Mouse (Mus musculus) splenic B cell, adult 2 months (primary cell): Measurements from ENCODE around the gene Btbd11.

Experiments used
- DNase-seq: peaks from one replicate; pipeline ENCODE4 v3.0.0-alpha.2; 2011; ENCODE audit warnings: low read depth, low spot score
- H3K27me3 ChIP-seq: 2 replicates; pipeline ENCODE4 v1.6.1; 2012; ENCODE audit warnings: mild to moderate bottlenecking, low read length, moderate library complexity, mixed read lengths; ENCODE audit not compliant: control insufficient read depth, poor library complexity, insufficient read depth, severe bottlenecking
- H3K36me3 ChIP-seq: 2 replicates; pipeline ENCODE4 v1.6.1; 2012; ENCODE audit warnings: mild to moderate bottlenecking, low read length, moderate library complexity, mixed read lengths; ENCODE audit not compliant: control insufficient read depth, poor library complexity, insufficient read depth, severe bottlenecking

Btbd11 gene

DNA sequence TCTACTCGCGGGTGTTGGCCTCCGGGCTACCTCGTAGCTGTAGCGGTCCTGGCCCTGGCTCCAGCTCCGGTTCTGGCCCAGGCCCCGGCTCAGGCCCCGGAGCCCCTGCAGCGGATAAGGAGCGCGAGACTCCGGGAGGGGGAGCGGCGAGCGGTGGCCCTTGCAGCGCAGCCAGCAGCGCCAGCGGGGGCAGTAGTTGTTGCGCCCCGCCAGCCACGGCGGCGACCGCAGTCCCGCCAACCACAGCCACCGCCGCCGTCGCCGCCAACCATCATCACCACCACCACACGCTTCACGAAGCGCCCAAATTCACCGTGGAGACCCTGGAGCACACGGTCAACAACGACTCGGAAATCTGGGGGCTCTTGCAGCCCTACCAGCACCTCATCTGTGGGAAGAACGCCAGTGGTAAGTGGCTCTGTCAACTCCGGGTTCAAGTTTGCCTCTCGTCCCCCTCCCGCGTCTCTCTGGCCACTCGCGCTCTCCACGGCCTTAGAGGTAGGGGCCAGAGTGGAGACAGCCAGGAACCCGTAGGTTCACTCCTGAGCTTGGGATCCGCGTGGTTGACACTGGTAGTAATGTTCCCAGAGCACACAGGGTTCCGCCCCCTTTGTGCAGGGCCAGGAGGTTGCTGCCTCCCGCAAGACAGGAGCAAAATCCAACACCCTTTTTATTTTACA lies 1.6 kb downstream of the Btbd11 start:
- H3K36me3 ChIP-seq = no peaks in the 10 kb centered on the region
- H3K27me3 ChIP-seq = no peaks in the 10 kb centered on the region
- DNase-seq = no peak

DNA sequence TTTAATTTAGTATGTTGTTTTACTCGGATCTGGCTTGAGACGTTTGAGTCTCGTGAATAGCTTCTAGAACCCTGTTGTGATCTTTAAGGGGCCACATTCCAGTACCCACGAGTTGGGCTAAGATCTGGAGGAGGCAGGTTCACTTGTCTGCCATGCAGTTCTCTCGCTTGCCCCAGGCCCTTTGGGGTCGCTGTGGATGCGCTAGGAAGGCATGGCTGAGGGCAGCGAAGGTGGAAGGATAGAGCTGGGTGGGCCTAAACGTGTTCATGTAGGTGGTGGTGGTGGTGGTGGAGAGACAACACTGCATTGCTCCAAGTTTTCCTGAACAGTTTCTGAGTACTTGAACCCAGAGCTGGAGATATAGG lies 2.1 kb downstream of the Btbd11 start:
- H3K27me3 ChIP-seq = no peaks in the 10 kb centered on the region
- H3K36me3 ChIP-seq = no peaks in the 10 kb centered on the region
- DNase-seq = no peak

DNA sequence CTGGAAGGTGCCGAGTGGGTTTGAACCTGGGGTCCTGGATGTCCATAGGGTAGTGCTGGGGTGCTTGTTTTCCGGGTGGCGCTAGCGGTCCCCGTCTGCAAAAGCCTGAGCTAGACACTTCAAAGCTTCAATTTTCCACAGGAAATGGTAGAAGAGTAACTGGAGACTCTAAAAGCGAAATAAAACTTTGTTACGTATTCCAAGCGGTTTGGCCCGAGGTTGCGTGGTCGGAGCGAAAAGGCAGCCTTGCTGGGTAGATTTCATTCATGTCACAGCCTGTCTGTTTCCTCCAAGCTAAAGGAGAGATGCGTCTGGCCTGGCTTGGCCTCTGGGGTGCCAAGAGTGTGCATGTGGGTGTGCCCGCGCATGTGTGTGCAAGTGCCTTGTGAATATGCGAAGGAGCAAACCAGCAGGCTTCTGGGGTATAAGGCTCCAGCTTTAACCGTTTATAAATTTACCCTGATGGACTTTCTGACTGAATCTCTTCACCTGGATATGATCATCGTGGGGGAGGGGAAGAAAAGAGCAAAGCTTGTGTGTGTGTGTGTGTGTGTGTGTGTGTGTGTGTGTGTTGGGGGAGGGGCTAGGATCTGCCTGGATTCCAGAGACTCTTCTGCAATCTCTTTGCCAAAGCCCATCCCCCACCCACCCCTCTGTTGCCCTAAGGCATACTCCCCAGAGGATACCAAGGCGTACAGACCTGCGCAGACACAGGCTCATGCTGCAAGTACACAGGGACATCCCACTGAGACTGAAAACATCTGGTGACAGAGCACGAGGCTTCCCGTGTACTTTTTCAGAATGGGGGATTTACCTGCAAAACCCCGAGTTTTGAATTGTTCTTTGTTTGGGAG lies 2.9 kb downstream of the Btbd11 start:
- H3K36me3 ChIP-seq = no peaks in the 10 kb centered on the region
- H3K27me3 ChIP-seq = no peaks in the 10 kb centered on the region
- DNase-seq = no peak

DNA sequence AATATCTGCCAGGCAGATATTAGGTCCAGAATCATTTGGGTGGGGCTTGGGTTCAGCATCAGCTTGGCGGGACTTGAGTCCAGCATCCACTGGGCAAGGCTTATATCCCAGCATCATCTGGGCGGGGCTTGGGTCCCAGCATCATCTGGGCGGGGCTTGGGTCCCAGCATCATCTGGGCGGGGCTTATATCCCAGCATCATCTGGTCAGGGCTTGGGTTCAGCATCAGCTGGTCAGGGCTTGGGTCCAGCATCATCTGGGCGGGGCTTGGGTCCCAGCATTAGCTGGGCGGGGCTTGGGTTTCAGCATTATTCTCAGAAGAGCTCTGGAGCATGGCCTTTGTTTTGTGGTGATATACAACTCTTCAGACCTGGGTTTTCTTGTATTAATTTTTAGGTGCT lies 6.4 kb downstream of the Btbd11 start:
- H3K36me3 ChIP-seq = no peaks in the 10 kb centered on the region
- no peaks in the 10 kb centered on the region for H3K27me3 ChIP-seq
- no peak for DNase-seq

DNA sequence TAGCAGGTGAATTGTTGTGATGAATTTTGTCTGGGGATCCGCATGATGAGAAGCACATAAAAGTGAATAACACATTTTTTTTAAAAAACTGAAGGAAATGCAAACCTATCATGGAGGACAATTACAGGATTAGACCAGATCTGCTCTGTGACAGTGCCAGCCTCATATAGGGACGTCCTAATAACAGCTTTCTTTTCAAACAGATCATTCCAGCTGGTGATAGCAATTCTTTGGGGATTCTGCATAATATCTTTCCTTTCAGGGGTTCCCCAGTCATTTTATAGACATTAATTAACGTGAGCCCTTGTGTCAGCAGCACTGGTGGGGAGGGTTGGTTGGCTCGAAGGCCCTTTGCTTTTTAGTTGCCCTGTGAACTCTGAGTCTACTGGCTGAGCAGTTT lies 7.9 kb downstream of the Btbd11 start:
- no peaks in the 10 kb centered on the region for H3K27me3 ChIP-seq
- no peak for DNase-seq
- H3K36me3 ChIP-seq = no peaks in the 10 kb centered on the region

DNA sequence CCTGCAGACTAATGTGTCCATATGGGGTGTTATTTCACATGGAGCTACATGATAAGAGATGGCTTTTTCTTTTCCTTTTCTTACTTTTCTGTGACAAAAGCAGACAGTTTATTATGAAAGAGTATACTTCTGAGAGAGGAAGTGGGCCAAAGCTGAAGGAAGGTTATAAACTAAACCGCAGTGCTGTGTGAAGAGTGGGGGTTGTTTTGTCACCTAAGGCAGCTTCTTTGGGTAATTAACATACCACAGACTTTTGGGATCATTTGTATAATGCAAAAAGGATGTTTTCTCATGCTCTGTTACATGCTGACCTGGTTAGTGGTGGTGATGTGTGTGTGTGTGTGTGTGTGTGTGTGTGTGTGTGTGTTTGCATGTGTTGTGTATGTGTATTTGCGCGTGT lies 24.5 kb downstream of the Btbd11 start:
- DNase-seq = no peak

DNA sequence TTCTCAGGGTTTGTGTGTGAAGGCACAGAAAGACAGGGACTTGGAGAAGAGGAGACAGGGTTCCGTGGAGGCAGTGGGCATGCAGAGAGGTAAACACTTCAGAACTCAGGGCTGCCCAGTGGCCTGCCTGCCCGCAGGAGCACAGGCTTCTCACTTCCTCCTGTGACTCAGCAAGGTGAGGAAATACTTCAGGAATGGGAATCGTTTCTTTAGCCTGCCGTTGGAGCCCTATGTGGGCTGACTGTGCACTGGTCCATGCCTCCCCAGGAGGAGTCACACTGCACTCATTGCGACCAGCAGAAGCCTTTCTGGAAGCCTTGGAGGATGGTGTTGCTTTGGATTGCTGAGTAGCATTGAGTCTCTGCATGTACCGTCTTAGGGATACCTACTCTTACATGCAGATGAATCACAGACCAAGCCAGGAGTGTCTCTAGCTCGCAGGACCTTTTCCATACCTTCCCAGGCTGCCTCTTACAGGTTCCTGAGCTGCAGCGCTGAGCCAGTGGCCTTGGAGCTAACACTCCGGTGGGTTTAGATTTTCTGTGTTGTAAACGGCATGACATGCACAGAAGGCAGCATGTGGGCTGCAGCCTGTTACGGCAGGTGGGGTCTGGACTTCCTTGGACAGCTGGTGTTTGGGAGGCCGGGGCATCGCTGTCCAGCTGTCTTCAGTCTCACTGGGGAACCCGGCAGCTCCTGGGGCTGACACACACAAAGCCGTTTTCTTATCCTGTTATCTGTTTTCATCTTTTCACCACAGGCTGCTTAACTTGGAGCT lies 34.4 kb downstream of the Btbd11 start:
- Histone ChIP-seq H3K36me3 (no peaks in the 10 kb centered on the region), H3K27me3 (no peaks in the 10 kb centered on the region)
- DNase-seq = no peak

More for the DNA sequence above, 24.5 kb downstream of the Btbd11 start:
- Histone ChIP-seq H3K27me3 (no peaks in the 10 kb centered on the region), H3K36me3 (no peaks in the 10 kb centered on the region)

DNA sequence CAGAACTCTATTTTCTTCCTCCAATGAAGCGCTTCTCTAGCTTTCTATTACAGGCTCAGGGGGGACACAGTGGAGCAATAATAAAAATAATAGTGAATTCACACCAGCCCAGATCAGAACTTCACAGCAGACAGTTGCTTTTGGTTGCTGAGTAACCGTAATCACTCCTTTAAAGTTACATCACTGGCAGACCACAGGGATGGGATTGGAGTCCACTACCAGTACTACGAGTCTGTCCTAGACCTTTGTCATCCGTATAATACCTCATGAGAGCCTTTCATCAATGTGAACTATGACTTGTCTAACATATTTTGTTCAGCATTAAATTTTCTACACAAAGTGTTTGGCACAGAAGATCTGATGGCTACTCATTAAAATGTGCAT lies 35.0 kb downstream of the Btbd11 start:
- H3K27me3 ChIP-seq = no peaks in the 10 kb centered on the region
- no peaks in the 10 kb centered on the region for H3K36me3 ChIP-seq
- no peak for DNase-seq

DNA sequence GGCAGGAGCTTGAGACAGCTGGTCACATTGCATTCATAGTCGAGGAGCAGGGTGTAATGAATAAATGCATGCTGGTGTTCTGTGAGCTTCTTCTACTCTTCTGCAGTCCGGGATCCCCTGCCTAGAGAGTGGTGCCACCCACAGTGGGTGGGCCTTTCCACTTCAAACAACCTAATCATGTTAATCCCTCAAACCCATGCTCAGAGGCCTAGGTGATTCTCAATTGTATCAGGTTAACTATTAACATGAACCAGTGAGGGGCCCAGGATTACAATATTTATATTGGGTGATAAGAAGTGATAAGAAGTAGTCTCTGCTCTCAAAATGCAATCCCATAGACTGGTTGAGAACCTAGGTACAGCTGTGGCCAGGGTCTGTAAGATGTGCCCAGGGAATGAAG lies 39.1 kb downstream of the Btbd11 start:
- no peak for DNase-seq
- Histone ChIP-seq H3K36me3 (no peaks in the 10 kb centered on the region), H3K27me3 (no peaks in the 10 kb centered on the region)

DNA sequence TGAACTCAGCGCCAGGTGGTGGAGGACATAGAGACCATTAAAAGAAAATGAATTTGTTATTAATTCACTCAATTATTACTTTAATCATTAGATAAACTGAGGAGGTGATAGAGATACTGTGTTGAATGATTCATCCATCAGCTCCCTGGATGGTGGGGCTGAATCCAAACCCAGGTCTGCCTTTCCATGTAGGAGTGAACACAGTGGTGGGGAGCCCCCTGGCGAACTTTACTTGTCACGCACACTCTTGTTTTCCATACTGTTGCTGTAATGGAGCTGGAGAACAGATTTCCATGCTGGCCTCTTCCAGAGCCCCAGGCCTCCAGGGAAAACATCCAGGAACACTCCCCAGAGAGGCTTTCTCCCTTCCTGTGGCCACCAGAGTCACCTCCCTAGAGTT lies 50.6 kb downstream of the Btbd11 start:
- DNase-seq = no peak
- H3K36me3 ChIP-seq = no peaks in the 10 kb centered on the region
- no peaks in the 10 kb centered on the region for H3K27me3 ChIP-seq

DNA sequence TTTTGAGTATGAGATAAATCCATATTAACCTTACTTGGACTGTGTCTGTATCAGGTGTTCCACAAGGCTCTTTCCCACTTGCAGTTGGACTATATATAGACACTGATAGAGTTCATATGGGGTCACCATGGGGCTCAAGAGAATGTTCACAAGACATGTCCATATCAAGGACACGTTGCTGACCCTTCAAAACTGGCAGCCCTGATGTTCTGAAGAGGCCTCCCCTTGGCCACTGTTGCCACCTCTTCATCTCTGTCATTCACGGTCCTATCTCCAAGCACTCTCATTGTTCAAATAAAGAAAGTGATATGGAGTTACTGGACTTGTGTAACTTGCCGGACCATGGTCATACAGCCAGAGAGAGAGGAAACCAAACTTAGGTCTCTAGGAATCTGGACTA lies 56.8 kb downstream of the Btbd11 start:
- no peak for DNase-seq
- no peaks in the 10 kb centered on the region for H3K27me3 ChIP-seq
- H3K36me3 ChIP-seq = no peaks in the 10 kb centered on the region

DNA sequence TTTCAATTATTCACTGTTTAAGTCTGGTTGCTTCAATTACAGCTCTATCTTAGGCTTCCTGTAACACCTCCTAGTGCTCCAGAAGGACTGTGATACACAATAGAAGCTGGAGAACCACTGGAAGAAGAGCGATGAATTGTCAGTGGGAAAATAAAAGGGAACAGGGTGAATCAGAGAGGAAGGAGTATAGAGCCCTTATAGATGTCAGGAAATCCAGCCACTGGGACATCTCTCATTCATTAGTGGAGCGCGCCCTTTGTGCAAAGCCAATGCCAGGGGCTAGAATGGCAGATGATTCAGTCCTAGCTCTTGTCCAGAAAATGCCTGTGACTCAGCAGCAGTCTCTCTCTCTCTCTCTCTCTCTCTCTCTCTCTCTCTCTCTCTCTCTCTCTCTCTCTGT lies 59.3 kb downstream of the Btbd11 start:
- no peak for DNase-seq
- Histone ChIP-seq H3K36me3 (no peaks in the 10 kb centered on the region), H3K27me3 (no peaks in the 10 kb centered on the region)

DNA sequence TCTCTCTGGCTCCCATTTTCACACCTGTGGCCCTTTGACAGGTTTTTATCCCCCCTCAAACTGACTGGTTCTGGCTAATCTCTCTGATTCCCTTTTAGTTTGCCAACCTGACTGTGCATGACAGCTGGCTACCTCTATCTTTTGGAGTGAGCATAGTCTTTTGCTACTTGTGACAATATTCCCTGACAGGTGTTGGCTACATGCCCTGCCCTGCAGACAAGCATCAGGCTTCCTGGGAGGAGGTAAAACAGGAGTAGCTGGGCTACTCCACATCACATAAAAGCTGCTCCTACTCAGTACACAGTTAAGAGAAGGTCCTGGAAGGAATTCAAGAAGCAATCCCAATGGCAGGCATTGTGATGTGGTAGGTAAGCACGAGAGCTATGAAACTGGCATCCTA lies 60.1 kb downstream of the Btbd11 start:
- DNase-seq = no peak
- H3K36me3 ChIP-seq = no peaks in the 10 kb centered on the region
- H3K27me3 ChIP-seq = no peaks in the 10 kb centered on the region

DNA sequence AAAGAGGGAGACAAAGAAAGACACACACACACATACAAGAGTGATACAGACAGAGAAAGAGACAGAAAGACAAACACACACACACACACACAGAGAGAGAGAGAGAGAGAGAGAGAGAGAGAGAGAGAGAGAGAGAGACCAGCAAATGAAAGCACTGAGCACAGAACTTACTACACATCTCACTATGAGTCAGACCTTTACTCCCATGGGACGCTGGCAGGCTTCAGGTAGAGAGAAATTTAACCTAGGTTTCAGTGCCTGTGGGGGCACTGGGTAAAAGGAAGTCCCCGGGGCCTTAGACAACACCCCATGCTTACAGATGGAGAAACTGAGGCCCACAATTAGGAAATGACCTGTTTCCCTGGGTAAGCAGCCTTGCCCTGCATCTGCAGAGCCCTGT lies 61.3 kb downstream of the Btbd11 start:
- no peak for DNase-seq
- no peaks in the 10 kb centered on the region for H3K36me3 ChIP-seq
- no peaks in the 10 kb centered on the region for H3K27me3 ChIP-seq
